Mouse (Mus musculus): ENCODE measurements around the gene Mia.

Mia gene

DNA sequence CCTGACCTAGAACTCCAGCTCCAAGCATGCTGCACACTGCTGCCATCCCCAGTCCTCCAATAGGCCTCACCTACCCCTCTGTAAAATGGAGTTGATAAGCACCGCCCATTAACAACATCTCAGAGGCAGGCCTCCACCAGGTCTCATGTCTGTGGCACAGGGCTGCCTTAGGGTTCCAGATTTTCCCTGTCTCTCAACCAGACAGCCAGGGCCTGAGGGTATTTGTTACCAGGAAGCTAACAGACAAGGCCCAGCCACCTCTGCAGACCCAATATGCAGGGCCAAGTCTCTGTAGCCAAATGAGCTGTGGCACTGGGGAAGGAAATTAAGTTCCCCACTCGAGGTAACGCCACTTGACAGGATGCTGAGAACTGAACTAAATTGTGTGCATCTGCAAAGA lies 20.0 kb downstream of the Mia start:
- no peak for DNase-seq (ENCODE audit: low spot score in 2 of 2)

DNA sequence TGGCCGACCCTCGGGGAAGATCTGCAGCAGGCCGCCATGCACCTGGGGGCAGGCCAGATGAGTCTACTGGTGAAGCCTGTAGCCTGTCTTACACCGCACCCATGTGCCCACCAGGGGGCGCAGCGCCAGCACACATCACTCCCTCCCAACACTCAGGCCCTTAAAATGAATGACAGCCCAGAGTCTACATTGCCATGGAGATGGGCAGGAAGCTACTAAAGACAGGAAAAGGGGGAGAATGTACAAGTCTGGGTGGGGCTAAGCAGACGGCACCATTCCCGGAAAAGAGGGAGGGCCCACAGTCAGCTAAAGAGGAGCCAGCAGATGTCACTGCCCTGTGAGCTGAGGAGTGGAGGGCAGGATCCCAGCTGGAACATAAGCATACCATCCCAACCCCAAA lies 21.1 kb downstream of the Mia start:
- DNase-seq (ENCODE audit: low spot score in 2 of 2): peak; percentile 79 to 91

DNA sequence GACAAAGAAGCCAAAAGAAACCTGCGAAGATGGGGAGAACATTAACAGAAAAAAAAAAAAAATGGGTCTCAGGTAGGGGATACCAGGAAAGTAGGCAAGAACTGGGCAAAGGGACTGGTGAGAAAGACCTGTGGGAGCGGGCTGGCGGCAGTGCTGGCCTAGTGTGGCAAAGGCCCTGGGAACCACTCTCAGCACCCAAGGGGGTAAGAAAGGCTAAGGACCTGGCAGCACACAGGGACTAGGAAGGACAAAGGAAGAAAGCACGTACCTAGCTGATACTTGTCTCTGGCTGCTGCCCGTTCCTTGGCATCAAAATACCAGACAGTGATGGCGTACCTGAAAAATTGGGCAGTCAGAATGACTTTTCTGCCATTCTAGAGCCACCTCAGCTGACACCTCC lies 21.7 kb downstream of the Mia start:
- no peak for DNase-seq (ENCODE audit: low spot score in 2 of 2)

DNA sequence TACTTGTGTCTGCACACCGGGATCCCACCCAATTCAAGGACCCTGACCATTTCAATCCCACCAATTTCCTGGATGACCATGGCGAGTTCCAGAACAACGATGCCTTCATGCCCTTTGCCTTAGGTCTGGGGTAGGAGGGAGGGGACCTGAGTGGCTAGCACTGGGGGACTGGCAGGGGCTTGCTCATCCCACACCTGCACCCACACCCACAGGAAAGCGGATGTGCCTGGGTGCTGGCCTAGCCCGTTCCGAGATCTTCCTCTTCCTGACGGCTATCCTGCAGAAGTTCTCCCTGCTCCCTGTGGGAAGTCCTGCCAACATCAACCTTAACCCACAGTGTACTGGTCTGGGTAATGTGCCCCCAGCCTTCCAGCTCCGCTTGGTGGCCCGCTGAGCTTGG lies 22.8 kb downstream of the Mia start:
- no peak for DNase-seq (ENCODE audit: low spot score in 2 of 2)

DNA sequence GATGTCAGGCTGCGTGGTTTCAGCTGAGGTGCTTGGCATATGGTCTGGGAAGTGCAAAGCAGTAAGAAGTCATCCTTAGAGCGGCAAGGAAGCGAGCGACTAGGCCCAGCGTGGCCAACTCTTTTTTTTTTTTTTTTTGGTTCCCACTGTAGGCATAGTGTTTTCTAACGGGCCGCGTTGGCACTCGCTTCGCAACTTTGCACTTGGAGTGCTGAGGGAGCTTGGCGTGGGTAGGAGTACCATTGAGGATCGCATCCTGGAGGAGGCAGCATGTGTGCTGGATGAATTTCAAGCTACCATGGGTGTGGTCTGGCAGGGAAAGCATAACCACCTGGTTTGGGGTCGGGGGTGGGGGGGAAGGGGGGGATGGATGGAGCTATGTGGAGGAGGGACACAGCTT lies 25.0 kb downstream of the Mia start:
- DNase-seq (ENCODE audit: low spot score in 2 of 2): no peak

DNA sequence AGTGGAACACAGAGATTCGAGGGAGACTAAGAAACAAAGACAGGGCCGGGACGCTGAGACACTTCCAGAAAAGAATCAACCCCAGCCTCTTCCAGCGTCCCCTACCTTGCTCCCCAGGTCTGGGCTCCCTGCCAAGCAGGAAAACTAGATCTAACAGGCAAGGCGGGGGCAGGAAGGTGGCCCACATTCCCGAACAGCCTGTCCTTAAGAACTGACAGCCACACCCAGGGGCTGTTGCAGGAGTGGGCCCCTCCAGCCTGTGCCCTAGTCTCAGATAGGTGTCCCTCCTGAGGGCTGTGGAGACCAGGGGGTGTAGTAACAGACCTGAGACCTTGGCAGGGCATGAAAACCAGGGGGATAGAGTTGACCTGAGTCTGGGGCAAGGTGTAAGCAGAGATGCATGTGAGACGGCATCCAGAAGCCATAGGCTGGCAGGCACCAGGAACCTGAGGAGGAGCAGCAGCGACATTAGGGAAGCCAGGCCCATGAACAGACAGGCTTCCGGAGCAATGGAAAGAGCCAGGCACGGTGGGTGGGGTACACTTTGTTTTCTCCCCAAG lies 27.7 kb downstream of the Mia start, which contains the start of gene Cyp2t4:
Cyp2t4 (plus strand) TSS at position 510 of the 560 bp plus-strand sequence.
- DNase-seq (ENCODE audit: low spot score in 2 of 2): no peak

DNA sequence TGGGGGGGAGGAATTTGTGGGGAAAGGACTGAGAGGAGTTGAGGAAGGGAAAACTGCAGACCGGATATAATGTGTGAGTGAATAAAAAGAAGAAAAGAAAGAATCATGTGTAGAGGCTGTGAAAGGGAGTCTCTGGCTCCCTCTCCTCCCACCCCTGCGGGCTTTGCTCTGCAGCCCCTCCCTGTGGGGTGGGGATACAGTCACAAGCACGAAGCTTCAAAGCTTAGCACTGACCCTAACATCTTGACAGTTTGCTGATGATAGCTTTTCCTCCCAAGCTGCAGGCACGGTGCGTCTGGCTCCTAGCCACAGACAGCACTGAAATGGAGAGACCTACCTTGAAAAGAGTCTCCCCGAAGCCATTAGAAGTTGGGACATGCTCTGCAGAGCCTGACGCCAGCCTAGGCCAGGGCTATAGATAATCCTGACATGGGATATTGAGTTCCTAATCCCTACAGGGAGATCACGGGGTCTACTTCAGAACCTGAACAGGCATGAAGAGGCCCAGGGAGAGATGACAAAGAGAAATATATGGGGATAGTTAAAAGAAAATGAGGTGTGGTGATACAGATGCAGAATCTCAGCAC lies 44.5 kb downstream of the Mia start:
- no peak for DNase-seq (ENCODE audit: low spot score in 2 of 2)

DNA sequence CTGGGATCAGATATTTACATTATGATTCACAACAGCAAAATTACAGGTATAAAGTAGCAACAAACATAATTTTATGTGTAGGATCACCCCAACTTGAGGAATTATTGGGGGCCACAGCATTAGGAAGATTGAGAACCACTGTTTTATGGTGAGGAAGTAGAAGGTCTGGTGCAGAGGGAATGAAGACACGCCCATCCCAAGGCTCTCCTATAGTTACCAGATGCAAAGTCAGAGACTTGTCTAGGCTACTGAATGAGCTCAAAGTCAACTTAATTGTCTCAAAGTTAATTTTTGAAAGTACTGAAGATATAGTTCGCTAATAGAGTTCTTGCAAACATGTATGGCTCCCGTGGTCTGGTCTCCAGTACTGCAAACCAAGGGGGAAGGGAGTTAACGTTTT lies 47.2 kb downstream of the Mia start:
- DNase-seq (ENCODE audit: low spot score in 2 of 2): no peak

DNA sequence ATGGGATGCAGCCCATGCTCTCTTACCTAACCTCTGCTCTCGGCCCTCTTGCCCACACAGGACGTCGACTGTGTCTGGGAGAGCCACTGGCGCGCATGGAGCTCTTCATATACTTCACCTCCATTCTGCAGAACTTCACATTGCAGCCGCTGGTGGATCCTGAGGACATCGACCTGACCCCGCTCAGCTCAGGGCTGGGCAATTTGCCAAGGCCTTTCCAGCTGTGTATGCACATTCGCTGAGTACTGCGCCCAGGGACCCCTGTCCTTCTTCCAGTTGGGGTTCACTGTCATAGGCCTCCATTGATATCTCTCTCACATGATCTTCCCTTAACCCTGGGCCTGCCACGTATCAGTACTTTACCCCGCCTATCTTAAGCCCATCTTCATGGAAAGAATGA lies 47.8 kb downstream of the Mia start:
- DNase-seq (ENCODE audit: low spot score in 2 of 2): no peak

DNA sequence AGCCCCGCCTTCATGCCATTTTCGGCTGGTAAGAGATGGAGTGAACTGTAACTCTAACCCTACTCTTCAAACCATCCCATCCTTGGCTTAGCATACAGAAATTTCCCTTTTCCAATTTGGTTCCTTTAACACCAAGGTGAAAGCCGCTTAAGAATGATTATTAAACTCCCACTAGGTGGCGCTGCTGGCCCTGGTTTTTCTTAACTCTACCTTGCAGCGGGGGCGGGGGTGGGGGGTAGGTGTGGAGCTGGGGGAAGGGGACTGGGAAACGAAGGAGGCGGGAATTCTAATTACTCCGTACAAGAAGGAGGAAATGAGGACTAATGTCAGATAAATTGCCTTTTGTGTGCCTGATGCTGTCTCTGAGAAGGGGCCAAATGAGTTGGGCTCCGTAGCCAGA lies 48.4 kb downstream of the Mia start:
- DNase-seq (ENCODE audit: low spot score in 2 of 2): peak in 1 of 2 experiments; percentile 60

DNA sequence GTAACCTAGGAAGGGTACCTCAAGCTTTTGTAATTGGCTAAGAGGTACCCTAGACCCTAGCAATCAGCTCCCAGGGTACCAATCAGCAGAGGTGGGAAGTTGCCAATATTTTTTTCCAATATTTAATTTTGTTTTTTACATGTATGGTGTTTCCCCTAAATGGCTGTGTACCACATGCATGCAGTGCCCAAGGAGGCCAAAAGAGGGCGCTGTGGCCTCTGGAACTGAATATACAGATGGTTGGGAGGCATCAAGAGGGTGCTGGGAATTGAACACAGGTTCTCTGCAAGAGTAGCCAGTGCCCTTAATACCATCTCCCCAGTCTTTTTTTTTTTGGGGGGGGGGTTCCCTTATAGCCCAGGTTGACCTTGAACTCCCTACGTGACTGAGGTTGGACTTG lies 49.6 kb downstream of the Mia start:
- no peak for DNase-seq (ENCODE audit: low spot score in 2 of 2)

DNA sequence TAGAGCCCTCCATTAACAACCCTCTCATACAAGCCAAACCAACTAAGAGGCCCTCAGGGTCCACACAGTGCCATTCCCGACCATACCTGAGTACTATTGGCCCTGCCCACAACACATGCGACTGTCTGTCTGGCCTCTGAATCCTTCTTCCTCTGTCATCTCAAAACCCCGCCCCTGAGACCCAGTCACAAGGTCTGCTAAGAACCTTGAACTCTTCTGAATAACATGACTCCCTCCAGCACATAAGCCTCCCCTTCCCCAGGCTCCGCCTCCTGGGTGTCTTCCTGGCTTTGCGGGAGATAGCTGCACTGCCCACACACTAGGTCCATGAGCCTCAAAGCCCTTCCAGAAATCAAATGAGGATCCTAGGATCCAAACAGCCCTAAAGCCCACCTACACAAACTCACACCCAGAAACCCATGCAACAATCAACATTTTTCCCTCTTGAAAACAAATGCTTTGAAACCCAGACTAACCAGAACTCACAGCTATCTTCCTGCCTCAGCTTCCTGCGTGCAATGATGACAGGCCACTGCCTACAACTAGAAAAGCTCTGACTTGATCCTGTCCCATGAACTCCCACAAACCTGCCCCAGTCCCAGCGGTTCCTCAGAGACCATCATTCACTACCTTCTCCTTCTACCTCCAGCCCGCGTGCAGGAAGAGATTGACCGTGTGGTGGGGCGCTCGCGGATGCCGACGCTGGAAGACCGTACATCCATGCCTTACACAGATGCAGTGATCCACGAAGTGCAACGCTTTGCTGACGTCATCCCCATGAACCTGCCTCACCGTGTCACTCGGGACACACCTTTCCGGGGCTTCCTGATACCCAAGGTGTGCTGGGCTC lies 50.2 kb downstream of the Mia start:
- DNase-seq (ENCODE audit: low spot score in 2 of 2): no peak

DNA sequence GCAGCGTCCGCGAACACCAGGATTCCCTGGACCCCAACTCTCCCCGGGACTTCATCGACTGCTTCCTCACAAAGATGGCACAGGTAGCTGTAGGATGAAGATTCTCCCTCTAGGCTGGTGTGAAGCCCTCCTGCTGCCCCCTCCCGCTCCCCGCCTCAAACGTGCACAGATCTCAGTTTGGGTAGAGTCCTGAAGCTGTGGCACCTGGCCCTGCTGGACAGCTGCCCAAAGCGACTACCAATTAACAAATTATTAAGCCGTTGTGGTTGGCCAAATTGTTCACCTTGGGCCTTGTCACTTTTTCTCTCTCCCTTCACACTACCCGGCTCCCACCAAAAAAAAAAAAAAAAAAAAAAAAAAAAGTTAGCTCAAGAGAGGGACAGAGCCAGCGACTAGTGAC lies 51.1 kb downstream of the Mia start:
- no peak for DNase-seq (ENCODE audit: low spot score in 2 of 2)

All from spleen, postnatal 10 days (tissue).